Mouse (Mus musculus): Measurements from ENCODE around the gene D430042O09Rik. TPM values are rescaled to one million over a fixed set of nuclear protein-coding genes. Genes with fewer than 3 reads are reported as not detected.

The D430042O09Rik gene
- polyA plus RNA-seq, 1 experiment from 2014 or later = 7.6 TPM

- no peak overlapping the region for H3K9ac ChIP-seq
- no peak for ATAC-seq (ENCODE audit: low FRiP score)
- WGBS = 91% methylated on average over 3 of the region's 3 CpGs
- H3K9me3 ChIP-seq = no peaks in the 10 kb centered on the region
- H3K4me3 ChIP-seq = no peak overlapping the region
- no peak overlapping the region for H3K4me2 ChIP-seq
- no peaks in the 10 kb centered on the region for H3K27me3 ChIP-seq
- no peaks in the 10 kb centered on the region for H3K36me3 ChIP-seq
- peaks cover 2% of the 10 kb centered on the region; the same call in 1 of the 2 replicates for H3K4me1 ChIP-seq (replicated peaks)
- H3K27ac ChIP-seq = no peak overlapping the region
Measured at GRCm38 (mm10) chr7:125714803-125715202, 7.1 kb downstream of the D430042O09Rik start.

GRCm38 (mm10) chr7:125716724-125717123 lies 9.0 kb downstream of the D430042O09Rik start:
- no peak overlapping the region for H3K27ac ChIP-seq
- no peaks in the 10 kb centered on the region for H3K9me3 ChIP-seq
- H3K36me3 ChIP-seq = no peaks in the 10 kb centered on the region
- H3K9ac ChIP-seq = no peak overlapping the region
- H3K27me3 ChIP-seq = no peaks in the 10 kb centered on the region
- H3K4me3 ChIP-seq = no peak overlapping the region
- ATAC-seq (ENCODE audit: low FRiP score) = no peak
- H3K4me2 ChIP-seq = no peak overlapping the region
- WGBS = 75% methylated on average over 2 of the region's 2 CpGs
- H3K4me1 ChIP-seq (replicated peaks) = peaks cover 11% of the 10 kb centered on the region; the same call in 1 of the 2 replicates

- H3K4me1 ChIP-seq (replicated peaks) = peaks cover 11% of the 10 kb centered on the region; the same call in 1 of the 2 replicates
- no peak overlapping the region for H3K9ac ChIP-seq
- H3K4me2 ChIP-seq = no peak overlapping the region
- H3K27me3 ChIP-seq = no peaks in the 10 kb centered on the region
- no peak overlapping the region for H3K27ac ChIP-seq
- no peaks in the 10 kb centered on the region for H3K9me3 ChIP-seq
- H3K4me3 ChIP-seq = no peak overlapping the region
- no peak for ATAC-seq (ENCODE audit: low FRiP score)
- no peaks in the 10 kb centered on the region for H3K36me3 ChIP-seq
Measured at GRCm38 (mm10) chr7:125717612-125718011, 9.9 kb downstream of the D430042O09Rik start.

GRCm38 (mm10) chr7:125720370-125720769 lies 12.7 kb downstream of the D430042O09Rik start:
- Histone ChIP-seq H3K27ac (no peak overlapping the region), H3K4me2 (no peak overlapping the region), H3K9me3 (no peaks in the 10 kb centered on the region), H3K36me3 (no peaks in the 10 kb centered on the region), H3K4me1 (replicated peaks) (peaks cover 16% of the 10 kb centered on the region), H3K9ac (no peak overlapping the region), H3K27me3 (no peaks in the 10 kb centered on the region), H3K4me3 (no peak overlapping the region)
- ATAC-seq (ENCODE audit: low FRiP score) = no peak
- WGBS = 76% methylated on average over 5 of the region's 5 CpGs

- Histone ChIP-seq H3K4me2 (no peak overlapping the region), H3K27ac (no peak overlapping the region; the same call in 1 of the 2 replicates), H3K9ac (no peak overlapping the region), H3K9me3 (no peaks in the 10 kb centered on the region), H3K4me3 (no peak overlapping the region), H3K36me3 (no peaks in the 10 kb centered on the region), H3K27me3 (no peaks in the 10 kb centered on the region), H3K4me1 (replicated peaks) (peaks cover 16% of the 10 kb centered on the region)
- no peak for ATAC-seq (ENCODE audit: low FRiP score)
- WGBS = 87% methylated on average over 4 of the region's 4 CpGs
Measured at GRCm38 (mm10) chr7:125721033-125721432, 13.3 kb downstream of the D430042O09Rik start.

GRCm38 (mm10) chr7:125722127-125722526 lies 14.4 kb downstream of the D430042O09Rik start:
- H3K4me2 ChIP-seq = no peak overlapping the region
- H3K9me3 ChIP-seq = no peaks in the 10 kb centered on the region
- H3K9ac ChIP-seq = no peak overlapping the region
- no peaks in the 10 kb centered on the region for H3K27me3 ChIP-seq
- no peak overlapping the region for H3K4me3 ChIP-seq
- H3K4me1 ChIP-seq (replicated peaks) = peaks cover 16% of the 10 kb centered on the region
- H3K27ac ChIP-seq = no peak overlapping the region
- H3K36me3 ChIP-seq = no peaks in the 10 kb centered on the region
- no peak for ATAC-seq (ENCODE audit: low FRiP score)

GRCm38 (mm10) chr7:125723189-125723972 lies 15.7 kb downstream of the D430042O09Rik start:
- Histone ChIP-seq H3K4me3 (no peak overlapping the region), H3K4me2 (no peak overlapping the region), H3K27ac (no peak overlapping the region), H3K9me3 (no peaks in the 10 kb centered on the region), H3K4me1 (replicated peaks) (peaks cover 16% of the 10 kb centered on the region), H3K9ac (no peak overlapping the region), H3K27me3 (no peaks in the 10 kb centered on the region), H3K36me3 (no peaks in the 10 kb centered on the region)
- no peak for ATAC-seq (ENCODE audit: low FRiP score)
- WGBS = 49% methylated on average over 5 of the region's 5 CpGs

- Histone ChIP-seq H3K9ac (no peak overlapping the region), H3K27me3 (no peaks in the 10 kb centered on the region), H3K27ac (no peak overlapping the region), H3K4me2 (no peak overlapping the region), H3K36me3 (no peaks in the 10 kb centered on the region), H3K4me3 (no peak overlapping the region), H3K4me1 (replicated peaks) (peaks cover 13% of the 10 kb centered on the region), H3K9me3 (no peaks in the 10 kb centered on the region)
- ATAC-seq (ENCODE audit: low FRiP score) = no peak
Measured at GRCm38 (mm10) chr7:125731679-125732078, 24.0 kb downstream of the D430042O09Rik start.

- WGBS = 96% methylated on average over 4 of the region's 4 CpGs
- no peak for ATAC-seq (ENCODE audit: low FRiP score)
Measured at GRCm38 (mm10) chr7:125733791-125734190, 26.1 kb downstream of the D430042O09Rik start.

GRCm38 (mm10) chr7:125736366-125737015 lies 28.8 kb downstream of the D430042O09Rik start:
- no peaks in the 10 kb centered on the region for H3K27me3 ChIP-seq
- no peak overlapping the region for H3K9ac ChIP-seq
- H3K4me2 ChIP-seq = no peak overlapping the region
- H3K27ac ChIP-seq = no peak overlapping the region
- H3K9me3 ChIP-seq = no peaks in the 10 kb centered on the region
- H3K36me3 ChIP-seq = no peaks in the 10 kb centered on the region
- no peak overlapping the region for H3K4me3 ChIP-seq
- WGBS = 92% methylated on average over 4 of the region's 4 CpGs
- H3K4me1 ChIP-seq (replicated peaks) = peaks cover 5% of the 10 kb centered on the region; the same call in 1 of the 2 replicates
- ATAC-seq (ENCODE audit: low FRiP score) = no peak

More at GRCm38 (mm10) chr7:125733791-125734190, 26.1 kb downstream of the D430042O09Rik start:
- no peaks in the 10 kb centered on the region for H3K36me3 ChIP-seq
- H3K4me3 ChIP-seq = no peak overlapping the region
- no peak overlapping the region for H3K27ac ChIP-seq
- H3K4me2 ChIP-seq = no peak overlapping the region
- H3K9me3 ChIP-seq = no peaks in the 10 kb centered on the region
- no peak overlapping the region for H3K9ac ChIP-seq
- no peaks in the 10 kb centered on the region for H3K27me3 ChIP-seq
- H3K4me1 ChIP-seq (replicated peaks) = peaks cover 13% of the 10 kb centered on the region

- 0 out of 2 replicates have a peak, but pooled peaks cover 2% of the 10 kb centered on the region for H3K4me1 ChIP-seq (replicated peaks)
- peaks cover 4% of the 10 kb centered on the region; the same call in 1 of the 2 replicates for H3K36me3 ChIP-seq
- H3K4me2 ChIP-seq = no peak overlapping the region
- H3K9me3 ChIP-seq = no peaks in the 10 kb centered on the region
- no peaks in the 10 kb centered on the region for H3K27me3 ChIP-seq
- H3K4me3 ChIP-seq = no peak overlapping the region
- no peak overlapping the region for H3K9ac ChIP-seq
- 96% methylated on average over 2 of the region's 2 CpGs for WGBS
- no peak overlapping the region for H3K27ac ChIP-seq
- ATAC-seq (ENCODE audit: low FRiP score) = no peak
Measured at GRCm38 (mm10) chr7:125740521-125740920, 32.8 kb downstream of the D430042O09Rik start.

GRCm38 (mm10) chr7:125741271-125741703 lies 33.6 kb downstream of the D430042O09Rik start:
- peaks cover 4% of the 10 kb centered on the region; the same call in 1 of the 2 replicates for H3K36me3 ChIP-seq
- H3K4me3 ChIP-seq = no peak overlapping the region
- no peak overlapping the region for H3K4me2 ChIP-seq
- no peaks in the 10 kb centered on the region for H3K9me3 ChIP-seq
- no peaks in the 10 kb centered on the region for H3K27me3 ChIP-seq
- H3K9ac ChIP-seq = no peak overlapping the region
- ATAC-seq (ENCODE audit: low FRiP score) = no peak
- 0 out of 2 replicates have a peak, but pooled peaks cover 2% of the 10 kb centered on the region for H3K4me1 ChIP-seq (replicated peaks)
- 55% methylated on average over 1 of the region's 1 CpGs for WGBS
- no peak overlapping the region for H3K27ac ChIP-seq
